Mouse (Mus musculus) liver, embryonic 14.5 days (tissue): ENCODE measurements around the gene 1700012B07Rik.

Experiments
- CTCF ChIP-seq: IDR thresholded peaks from 2 replicates; pipeline ENCODE4 v1.5.1; 2016; ENCODE audit warnings: antibody characterized with exemption, low read depth, control low read depth
- EP300 ChIP-seq: IDR thresholded peaks from 2 replicates; pipeline ENCODE4 v1.6.1; 2016; ENCODE audit warnings: antibody characterized with exemption, low read depth

- TF ChIP-seq CTCF (no peak), EP300 (no peak)
These were observed 44.2 kb upstream of the 1700012B07Rik start for GRCm38 (mm10) chr11:109872056-109872455.
